Mouse (Mus musculus) limb, embryonic 11.5 days (tissue): ENCODE data around the gene Rims4. TPM values are rescaled to one million over a fixed set of nuclear protein-coding genes. Genes with fewer than 3 reads are reported as not detected.

ENCODE experiments used
- ATAC-seq: fragments of 200-750 bp; cut with Nextera tagmentation; 2 replicates; pipeline ENCODE4 v1.8.0; 2017; ENCODE audit warnings: low read depth; ENCODE audit not compliant: insufficient number of reproducible peaks, low FRiP score, low TSS enrichment
- DNase-seq: peaks from one replicate; pipeline ENCODE4 v3.0.0-alpha.2; 2015; ENCODE audit warnings: low spot score
- H3K27ac ChIP-seq: fragments of 300-500 bp; sonication (generic); replicated peaks from 2 replicates; pipeline ENCODE4 v1.5.1; 2014; ENCODE audit warnings: low read depth, mild to moderate bottlenecking, low read length
- H3K27me3 ChIP-seq: fragments of 300-500 bp; sonication (generic); 2 replicates; pipeline ENCODE4 v1.6.1; 2014; ENCODE audit warnings: mild to moderate bottlenecking, low read length, mixed read lengths; ENCODE audit not compliant: control insufficient read depth, insufficient read depth
- H3K36me3 ChIP-seq: fragments of 300-500 bp; sonication (generic); 2 replicates; pipeline ENCODE4 v1.6.1; 2014; ENCODE audit warnings: mild to moderate bottlenecking, low read length, moderate library complexity, mixed read lengths; ENCODE audit not compliant: control insufficient read depth, insufficient read depth
- H3K4me1 ChIP-seq: fragments of 300-500 bp; sonication (generic); 2 replicates; pipeline ENCODE4 v1.6.1; 2014; ENCODE audit warnings: low read length, mixed read lengths; ENCODE audit not compliant: control insufficient read depth, insufficient read depth
- H3K4me2 ChIP-seq: fragments of 300-500 bp; sonication (generic); 2 replicates; pipeline ENCODE4 v1.6.1; 2014; ENCODE audit warnings: low read depth, mild to moderate bottlenecking, moderate library complexity; ENCODE audit not compliant: severe bottlenecking
- H3K4me3 ChIP-seq: fragments of 300-500 bp; sonication (generic); 2 replicates; pipeline ENCODE4 v1.5.1; 2014; ENCODE audit warnings: low read depth, low read length
- H3K9ac ChIP-seq: fragments of 300-500 bp; sonication (generic); 2 replicates; pipeline ENCODE4 v1.6.1; 2014; ENCODE audit warnings: mild to moderate bottlenecking, low read length
- H3K9me3 ChIP-seq: fragments of 300-500 bp; sonication (generic); 2 replicates; pipeline ENCODE4 v1.6.1; 2016; ENCODE audit warnings: low read length; ENCODE audit not compliant: control insufficient read depth
- WGBS: fragments of 180-500 bp; shearing (Covaris S2); extraction: QIAGEN DNeasy Blood & Tissue Kit; methylation state at CpG from one replicate; pipeline ENCODE4 v1.1.7; 2014; 5-methylcytosine and 5-hydroxymethylcytosine counted together
- polyA plus RNA-seq: library from polyadenylated mRNA; unstranded; fragments of >200 nt; fragmentation: Nextera tagmentation; extraction: Ambion mirVana; gene quantifications from 2 replicates; pipeline ENCODE4 v1.2.1, GENCODE M21; 2014

Rims4 gene
- polyA plus RNA-seq, 1 experiment from 2014 or later: 0.16 TPM

DNA sequence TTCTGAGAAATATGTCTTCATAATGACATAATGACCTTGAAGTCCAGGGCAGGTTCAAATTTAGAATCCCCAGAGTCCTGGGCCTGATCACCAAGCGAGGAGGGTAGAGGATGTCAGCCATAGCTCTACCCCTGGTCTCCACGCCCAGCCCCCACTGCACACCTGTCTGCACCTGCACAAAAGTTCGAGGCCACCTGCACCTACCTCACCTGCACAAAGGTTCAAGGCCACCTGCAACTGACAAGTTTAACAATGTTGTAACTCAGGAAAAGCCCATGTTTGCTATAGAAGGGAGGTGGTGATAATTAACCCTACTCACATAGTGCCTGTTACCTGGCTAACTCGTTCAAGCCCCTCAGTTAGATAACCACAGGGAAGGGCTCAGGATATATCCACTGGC is 16.0 kb downstream of the Rims4 start:
- DNase-seq (no peak), ATAC-seq (no peak)
- no peaks in the 10 kb centered on the region for H3K4me1 ChIP-seq
- H3K36me3 ChIP-seq: no peaks in the 10 kb centered on the region
- no peak overlapping the region for H3K4me2 ChIP-seq
- H3K9ac ChIP-seq: no peak overlapping the region
- no peak overlapping the region for H3K27ac ChIP-seq
- WGBS: 81% methylated on average over 4 of the region's 4 CpGs
- H3K9me3 ChIP-seq: no peaks in the 10 kb centered on the region
- H3K27me3 ChIP-seq: no peaks in the 10 kb centered on the region
- H3K4me3 ChIP-seq: no peak overlapping the region

DNA sequence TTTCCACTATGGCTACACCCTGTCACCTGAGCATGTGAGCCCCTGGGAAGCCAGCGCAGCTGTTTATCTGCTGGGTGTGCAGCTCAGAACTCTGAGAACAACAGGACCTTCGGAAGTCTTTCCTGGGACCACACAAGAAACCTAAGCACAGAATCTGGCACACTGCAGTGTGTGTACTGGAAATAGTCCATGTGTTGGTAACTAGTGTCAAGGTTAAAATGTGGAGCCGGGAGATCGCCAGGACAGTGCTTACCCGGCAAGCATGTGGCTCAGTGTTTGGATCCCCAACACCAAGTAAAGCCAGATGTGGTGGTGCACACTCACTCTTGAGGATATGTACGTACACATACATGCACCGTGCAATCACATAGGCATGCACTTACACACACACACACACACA is 17.4 kb downstream of the Rims4 start:
- Histone ChIP-seq H3K9ac (no peak overlapping the region), H3K36me3 (no peaks in the 10 kb centered on the region), H3K4me3 (no peak overlapping the region), H3K4me1 (no peaks in the 10 kb centered on the region), H3K27ac (no peak overlapping the region), H3K4me2 (no peak overlapping the region), H3K27me3 (no peaks in the 10 kb centered on the region), H3K9me3 (no peaks in the 10 kb centered on the region)
- DNase-seq: no peak
- WGBS: 88% methylated on average over 7 of the region's 7 CpGs
- no peak for ATAC-seq

DNA sequence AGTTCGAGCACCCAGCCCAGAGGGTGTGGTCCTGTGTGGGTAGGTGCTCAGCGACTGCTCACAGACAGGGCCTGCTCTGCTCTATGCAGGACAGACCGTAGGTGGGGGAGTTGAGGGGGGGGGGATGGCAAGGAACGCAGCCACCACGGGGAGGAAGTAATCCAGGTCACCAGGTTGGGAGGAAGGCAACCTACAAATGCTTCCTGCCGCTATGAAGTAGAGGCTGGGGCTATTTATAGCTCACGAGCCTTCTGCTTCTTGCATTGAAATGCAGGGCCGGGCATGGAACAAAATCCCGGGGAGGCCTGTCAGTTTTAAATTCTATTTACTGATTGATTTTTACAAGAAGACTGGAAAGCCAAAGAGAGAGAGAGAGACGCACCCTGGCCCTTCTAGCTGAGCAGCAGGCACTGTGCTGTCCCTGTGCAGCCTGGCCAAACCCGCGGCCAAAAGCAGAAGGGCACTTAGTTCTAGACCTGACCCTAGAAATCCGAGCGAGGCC is 18.5 kb downstream of the Rims4 start:
- Histone ChIP-seq H3K9ac (no peak overlapping the region), H3K4me3 (no peak overlapping the region), H3K9me3 (no peaks in the 10 kb centered on the region), H3K4me1 (no peaks in the 10 kb centered on the region), H3K4me2 (no peak overlapping the region), H3K27me3 (no peaks in the 10 kb centered on the region), H3K27ac (no peak overlapping the region), H3K36me3 (no peaks in the 10 kb centered on the region)
- WGBS: 59% methylated on average over 14 of the region's 14 CpGs
- no peak for ATAC-seq
- no peak for DNase-seq

DNA sequence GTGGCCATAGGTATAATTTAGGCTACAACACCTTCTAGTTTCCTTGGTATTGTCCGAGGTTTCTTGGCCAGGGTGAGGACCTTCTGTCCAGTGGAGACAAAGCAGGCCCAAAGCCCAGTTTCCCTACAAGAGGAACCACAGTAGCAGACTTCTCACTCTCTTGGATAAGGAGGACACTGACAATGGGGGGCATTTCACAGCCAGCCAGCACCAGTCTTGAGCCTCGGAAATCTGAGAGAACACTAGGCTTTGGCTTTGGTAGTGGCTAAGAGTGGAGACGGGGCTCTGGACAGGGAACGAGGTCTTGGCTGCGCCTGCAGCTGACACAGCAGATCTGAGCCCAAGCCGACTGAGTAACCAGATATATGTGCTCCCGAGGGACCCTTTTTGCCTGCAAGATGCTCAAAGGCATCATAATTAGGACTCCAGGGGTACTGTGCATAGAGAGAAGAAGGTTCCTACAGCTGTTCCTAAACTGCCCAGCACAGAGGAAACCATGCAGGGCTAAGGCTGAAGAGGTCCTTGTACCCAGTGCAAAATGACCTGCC is 20.4 kb downstream of the Rims4 start:
- no peak for DNase-seq
- 78% methylated on average over 7 of the region's 7 CpGs for WGBS
- Histone ChIP-seq H3K9ac (no peak overlapping the region), H3K4me1 (no peaks in the 10 kb centered on the region), H3K4me2 (no peak overlapping the region), H3K36me3 (no peaks in the 10 kb centered on the region), H3K27me3 (no peaks in the 10 kb centered on the region), H3K4me3 (no peak overlapping the region), H3K9me3 (no peaks in the 10 kb centered on the region), H3K27ac (no peak overlapping the region)
- no peak for ATAC-seq

DNA sequence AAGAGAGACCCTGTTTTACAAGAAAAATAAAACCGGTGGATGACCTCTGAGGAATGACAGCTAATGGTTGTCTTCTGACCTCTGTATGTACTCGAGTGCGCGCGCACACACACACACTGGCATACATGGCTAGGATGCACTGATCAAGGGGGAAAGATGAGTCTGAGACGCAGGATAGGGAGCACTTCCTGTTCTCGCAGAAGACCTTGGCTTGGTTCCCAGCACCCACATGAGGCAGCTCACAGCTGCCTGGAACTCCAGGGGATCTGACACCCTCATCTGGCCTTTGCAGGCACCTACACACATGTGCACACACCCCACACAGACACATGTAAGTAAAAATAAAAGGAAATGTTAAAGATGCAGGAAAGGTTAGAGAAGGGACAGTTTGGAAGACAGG is 21.5 kb downstream of the Rims4 start:
- no peak overlapping the region for H3K9ac ChIP-seq
- H3K27me3 ChIP-seq: no peaks in the 10 kb centered on the region
- H3K4me1 ChIP-seq: no peaks in the 10 kb centered on the region
- H3K4me3 ChIP-seq: no peak overlapping the region
- no peak overlapping the region for H3K4me2 ChIP-seq
- H3K27ac ChIP-seq: no peak overlapping the region
- ATAC-seq (no peak), DNase-seq (no peak)
- 94% methylated on average over 7 of the region's 7 CpGs for WGBS
- H3K9me3 ChIP-seq: no peaks in the 10 kb centered on the region
- no peaks in the 10 kb centered on the region for H3K36me3 ChIP-seq

DNA sequence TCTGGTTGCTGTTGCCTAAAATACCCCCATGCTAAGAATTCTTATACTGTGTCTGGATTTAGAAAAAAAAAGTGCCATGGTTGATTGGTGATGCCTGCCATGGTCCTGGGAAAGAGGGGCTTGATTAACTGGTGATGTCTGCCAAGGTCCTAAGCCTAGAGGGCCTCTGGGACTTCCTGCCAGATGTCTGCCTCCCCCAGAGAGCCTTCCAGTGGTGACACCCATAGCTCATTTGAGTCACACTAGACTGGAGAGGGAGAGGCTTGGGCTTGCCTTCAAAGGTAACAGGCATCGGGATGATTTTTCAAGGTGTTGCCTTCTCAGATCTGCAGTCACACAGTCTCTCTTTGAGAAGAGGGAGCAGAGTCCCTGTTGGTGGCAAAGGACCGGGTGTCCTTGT is 23.3 kb downstream of the Rims4 start:
- no peak overlapping the region for H3K27ac ChIP-seq
- 47% methylated on average over 2 of the region's 2 CpGs for WGBS
- H3K9ac ChIP-seq: no peak overlapping the region
- no peak for ATAC-seq
- no peaks in the 10 kb centered on the region for H3K27me3 ChIP-seq
- no peak overlapping the region for H3K4me2 ChIP-seq
- no peaks in the 10 kb centered on the region for H3K4me1 ChIP-seq
- no peak for DNase-seq
- H3K36me3 ChIP-seq: no peaks in the 10 kb centered on the region
- H3K4me3 ChIP-seq: no peak overlapping the region
- no peaks in the 10 kb centered on the region for H3K9me3 ChIP-seq

DNA sequence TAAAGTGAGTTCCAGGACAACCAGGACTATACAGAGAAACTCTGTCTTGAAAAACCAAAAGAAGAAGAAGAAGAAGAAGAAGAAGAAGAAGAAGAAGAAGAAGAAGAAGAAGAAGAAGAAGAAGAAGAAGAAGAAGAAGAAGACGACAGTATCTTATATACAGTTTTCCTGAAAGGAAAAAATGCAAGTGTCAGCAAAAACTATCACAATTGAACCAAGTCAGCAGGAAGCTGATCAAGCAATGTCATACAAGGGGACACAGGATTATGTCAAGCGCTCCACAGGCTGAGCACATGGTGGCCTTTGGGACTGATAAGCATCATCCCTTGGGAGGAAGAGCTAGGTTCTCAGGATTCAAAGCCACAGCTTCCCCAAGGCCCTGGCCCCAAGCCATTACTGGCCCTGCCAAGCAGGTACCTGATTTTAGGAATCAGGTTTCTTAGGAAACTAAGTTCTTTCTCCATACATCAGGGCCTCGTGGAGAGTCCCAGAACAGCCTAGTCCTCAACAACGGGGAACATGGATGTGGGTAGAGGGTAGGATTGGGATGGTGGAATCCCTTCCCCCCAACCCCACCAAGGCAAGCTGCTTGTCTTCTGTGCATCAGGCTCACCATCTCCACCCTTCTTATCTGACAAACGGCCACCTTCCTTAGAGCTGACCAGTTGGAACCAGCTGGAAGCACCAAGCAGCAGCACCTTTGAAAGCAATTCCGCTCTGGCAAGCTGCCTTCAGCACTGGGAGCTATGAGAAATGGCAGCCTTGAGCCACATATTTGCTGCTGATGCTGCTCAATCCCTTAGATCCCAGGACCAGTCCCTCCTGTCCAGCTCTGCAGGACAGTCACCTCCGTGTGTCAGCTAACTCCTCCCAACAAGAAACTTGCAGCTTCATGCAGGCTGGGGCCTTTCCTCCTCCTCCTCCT is 24.8 kb downstream of the Rims4 start:
- Histone ChIP-seq H3K4me2 (no peak overlapping the region), H3K4me1 (no peaks in the 10 kb centered on the region), H3K9me3 (no peaks in the 10 kb centered on the region), H3K4me3 (no peak overlapping the region), H3K27me3 (no peaks in the 10 kb centered on the region), H3K36me3 (no peaks in the 10 kb centered on the region), H3K9ac (no peak overlapping the region), H3K27ac (no peak overlapping the region)
- no peak for DNase-seq
- ATAC-seq: no peak
- 58% methylated on average over 7 of the region's 7 CpGs for WGBS

DNA sequence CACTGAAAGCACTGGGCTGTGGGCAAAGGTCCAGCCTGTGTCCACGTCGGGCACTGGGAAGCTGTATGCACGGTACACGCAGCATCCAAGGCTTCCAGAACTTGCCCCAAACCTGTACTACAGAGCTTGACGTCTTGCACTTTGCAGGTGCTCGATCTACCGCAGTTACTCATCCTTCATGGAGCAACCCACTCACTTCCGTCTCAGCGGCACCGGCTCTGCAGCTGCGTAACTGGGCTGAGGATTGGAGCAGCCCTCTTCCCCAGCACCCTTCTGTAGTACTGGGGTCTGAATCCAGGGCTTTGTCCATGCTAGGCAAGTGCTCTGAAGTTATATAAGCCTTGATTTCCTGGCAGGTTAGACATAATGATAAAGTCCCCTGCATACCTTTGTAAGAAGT is 27.2 kb downstream of the Rims4 start:
- Histone ChIP-seq H3K4me1 (no peaks in the 10 kb centered on the region), H3K9ac (no peak overlapping the region), H3K4me2 (no peak overlapping the region), H3K27me3 (no peaks in the 10 kb centered on the region), H3K27ac (no peak overlapping the region), H3K36me3 (no peaks in the 10 kb centered on the region), H3K9me3 (no peaks in the 10 kb centered on the region), H3K4me3 (no peak overlapping the region)
- WGBS: 90% methylated on average over 11 of the region's 11 CpGs
- ATAC-seq: no peak
- DNase-seq: no peak
